Mouse (Mus musculus): ENCODE measurements around the gene Nckap1l. TPM values are rescaled to one million over a fixed set of nuclear protein-coding genes. Genes with fewer than 3 reads are reported as not detected.

Gene Nckap1l
- polyA plus RNA-seq, 1 experiment from 2014 or later = 1.7 TPM

GRCm38 (mm10) chr15:103513621-103514031, 60.0 kb downstream of the Nckap1l start:
- Histone ChIP-seq H3K4me2 (ENCODE audit: low read length) (peak overlapping the region; percentile 75), H3K4me1 (replicated peaks; ENCODE audit: control insufficient read depth, insufficient read depth, low read length) (peaks cover 48% of the 10 kb centered on the region), H3K27ac (ENCODE audit: low read length) (peak overlapping the region; percentile 92), H3K9me3 (ENCODE audit: control insufficient read depth, low read length) (no peaks in the 10 kb centered on the region), H3K9ac (replicated peaks; ENCODE audit: low read depth, low read length) (peak overlapping the region; percentile 23; the same call in 1 of the 2 replicates), H3K4me3 (replicated peaks; ENCODE audit: low read length) (peak overlapping the region; percentile 50), H3K27me3 (replicated peaks; ENCODE audit: control insufficient read depth, insufficient read depth, low read length) (no peaks in the 10 kb centered on the region), H3K36me3 (ENCODE audit: control insufficient read depth, insufficient read depth) (no peaks in the 10 kb centered on the region)
- 6% methylated on average over 7 of the region's 7 CpGs for WGBS
- ATAC-seq = peak; percentile 14

DNA sequence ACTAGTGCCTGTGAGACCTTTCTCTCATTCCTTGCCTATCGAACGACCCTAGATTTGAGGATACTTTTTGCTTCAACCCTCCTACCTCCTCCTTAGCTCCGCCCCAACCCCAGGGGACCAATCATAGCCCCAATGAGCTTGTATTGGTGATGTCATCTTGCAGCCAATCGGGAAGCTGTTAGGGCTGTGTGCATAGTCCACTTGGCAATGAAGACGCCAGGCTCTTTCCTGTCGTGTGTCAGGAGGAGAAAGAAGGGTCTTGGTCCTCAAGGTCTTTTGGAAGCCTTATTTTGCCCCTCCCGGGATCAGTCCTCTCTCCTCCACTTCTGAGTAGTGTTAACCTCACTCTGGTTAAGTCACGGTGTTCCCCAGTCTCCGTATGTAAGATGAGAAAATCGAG, 60.5 kb downstream of the Nckap1l start:
- Histone ChIP-seq H3K4me2 (ENCODE audit: low read length) (peak overlapping the region; percentile 75), H3K27me3 (replicated peaks; ENCODE audit: control insufficient read depth, insufficient read depth, low read length) (no peaks in the 10 kb centered on the region), H3K4me1 (replicated peaks; ENCODE audit: control insufficient read depth, insufficient read depth, low read length) (peaks cover 48% of the 10 kb centered on the region), H3K9ac (replicated peaks; ENCODE audit: low read depth, low read length) (peak overlapping the region; percentile 66), H3K9me3 (ENCODE audit: control insufficient read depth, low read length) (no peaks in the 10 kb centered on the region), H3K27ac (ENCODE audit: low read length) (peak overlapping the region; percentile 92), H3K4me3 (replicated peaks; ENCODE audit: low read length) (peak overlapping the region; percentile 50), H3K36me3 (ENCODE audit: control insufficient read depth, insufficient read depth) (no peaks in the 10 kb centered on the region)
- peak; percentile 93 for ATAC-seq
- 2% methylated on average over 10 of the region's 10 CpGs for WGBS

- Histone ChIP-seq H3K9me3 (ENCODE audit: control insufficient read depth, low read length) (no peaks in the 10 kb centered on the region), H3K9ac (replicated peaks; ENCODE audit: low read depth, low read length) (peak overlapping the region; percentile 60), H3K4me1 (replicated peaks; ENCODE audit: control insufficient read depth, insufficient read depth, low read length) (peaks cover 56% of the 10 kb centered on the region), H3K4me2 (ENCODE audit: low read length) (peak overlapping the region; percentile 75), H3K27ac (ENCODE audit: low read length) (peak overlapping the region; percentile 92), H3K4me3 (replicated peaks; ENCODE audit: low read length) (peak overlapping the region; percentile 50), H3K27me3 (replicated peaks; ENCODE audit: control insufficient read depth, insufficient read depth, low read length) (no peaks in the 10 kb centered on the region), H3K36me3 (ENCODE audit: control insufficient read depth, insufficient read depth) (no peaks in the 10 kb centered on the region)
- 21% methylated on average over 3 of the region's 3 CpGs for WGBS
- ATAC-seq = no peak
Observed at GRCm38 (mm10) chr15:103514914-103515313, 61.3 kb downstream of the Nckap1l start.

DNA sequence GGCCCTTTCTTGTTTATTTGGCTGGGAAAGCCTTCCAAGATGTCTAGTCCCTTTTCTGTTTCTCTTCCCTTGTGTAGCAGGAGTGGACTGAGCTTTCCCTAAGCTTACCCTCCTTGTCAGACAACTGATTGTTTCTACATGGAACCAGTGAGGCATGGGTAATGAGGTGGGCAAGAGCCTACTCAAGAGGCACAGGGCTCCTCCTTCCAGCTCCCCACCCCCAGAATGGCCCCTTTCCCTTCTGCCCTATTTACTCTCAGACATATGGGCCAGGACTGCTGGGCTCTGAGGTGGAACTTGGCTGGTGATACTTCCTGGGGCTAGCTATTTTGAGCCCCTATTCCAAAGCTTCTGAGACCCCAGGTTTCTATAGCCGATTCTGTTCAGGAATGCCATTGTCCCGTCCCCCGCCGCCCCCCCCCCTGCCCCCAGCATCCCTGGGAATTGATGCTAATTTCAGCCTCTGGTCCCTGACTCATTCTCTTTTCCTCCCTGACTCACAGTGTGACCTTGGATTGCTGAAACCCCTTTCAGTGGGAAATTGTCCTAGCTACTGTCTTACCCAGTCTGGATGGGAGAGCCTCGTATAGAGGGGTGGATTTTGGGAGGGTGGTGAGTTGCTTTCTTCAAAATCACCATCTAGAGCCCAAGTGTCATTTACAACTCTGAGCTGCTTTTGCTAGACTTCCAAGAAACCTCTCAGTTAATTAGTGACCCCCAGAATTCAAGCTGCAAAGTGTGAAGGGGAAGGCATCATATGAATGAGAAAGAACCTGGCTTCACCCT, 65.2 kb downstream of the Nckap1l start:
- Histone ChIP-seq H3K4me2 (ENCODE audit: low read length) (peak overlapping the region; percentile 31), H3K9me3 (ENCODE audit: control insufficient read depth, low read length) (no peaks in the 10 kb centered on the region), H3K36me3 (ENCODE audit: control insufficient read depth, insufficient read depth) (peaks cover 8% of the 10 kb centered on the region; the same call in 1 of the 2 replicates), H3K4me1 (replicated peaks; ENCODE audit: control insufficient read depth, insufficient read depth, low read length) (peaks cover 71% of the 10 kb centered on the region), H3K27me3 (replicated peaks; ENCODE audit: control insufficient read depth, insufficient read depth, low read length) (no peaks in the 10 kb centered on the region), H3K27ac (ENCODE audit: low read length) (peak overlapping the region; percentile 87), H3K4me3 (replicated peaks; ENCODE audit: low read length) (no peak overlapping the region), H3K9ac (replicated peaks; ENCODE audit: low read depth, low read length) (peak overlapping the region; percentile 44; the same call in 1 of the 2 replicates)
- WGBS = under 1% methylated on average over 5 of the region's 5 CpGs
- peak; percentile 77 for ATAC-seq

- ATAC-seq = peak; percentile 29
- Histone ChIP-seq H3K4me2 (ENCODE audit: low read length) (peak overlapping the region; percentile 31), H3K9me3 (ENCODE audit: control insufficient read depth, low read length) (no peaks in the 10 kb centered on the region), H3K4me3 (replicated peaks; ENCODE audit: low read length) (no peak overlapping the region), H3K36me3 (ENCODE audit: control insufficient read depth, insufficient read depth) (peaks cover 14% of the 10 kb centered on the region), H3K27me3 (replicated peaks; ENCODE audit: control insufficient read depth, insufficient read depth, low read length) (no peaks in the 10 kb centered on the region), H3K4me1 (replicated peaks; ENCODE audit: control insufficient read depth, insufficient read depth, low read length) (peaks cover 65% of the 10 kb centered on the region), H3K9ac (replicated peaks; ENCODE audit: low read depth, low read length) (peak overlapping the region; percentile 44; the same call in 1 of the 2 replicates), H3K27ac (ENCODE audit: low read length) (peak overlapping the region; percentile 87)
- WGBS = 5% methylated on average over 4 of the region's 4 CpGs
Observed at GRCm38 (mm10) chr15:103519386-103520378, 66.1 kb downstream of the Nckap1l start.

GRCm38 (mm10) chr15:103522458-103523099, 69.0 kb downstream of the Nckap1l start:
- 64% methylated on average over 3 of the region's 3 CpGs for WGBS
- peaks cover 23% of the 10 kb centered on the region for H3K36me3 ChIP-seq (ENCODE audit: control insufficient read depth, insufficient read depth)
- no peak for ATAC-seq

DNA sequence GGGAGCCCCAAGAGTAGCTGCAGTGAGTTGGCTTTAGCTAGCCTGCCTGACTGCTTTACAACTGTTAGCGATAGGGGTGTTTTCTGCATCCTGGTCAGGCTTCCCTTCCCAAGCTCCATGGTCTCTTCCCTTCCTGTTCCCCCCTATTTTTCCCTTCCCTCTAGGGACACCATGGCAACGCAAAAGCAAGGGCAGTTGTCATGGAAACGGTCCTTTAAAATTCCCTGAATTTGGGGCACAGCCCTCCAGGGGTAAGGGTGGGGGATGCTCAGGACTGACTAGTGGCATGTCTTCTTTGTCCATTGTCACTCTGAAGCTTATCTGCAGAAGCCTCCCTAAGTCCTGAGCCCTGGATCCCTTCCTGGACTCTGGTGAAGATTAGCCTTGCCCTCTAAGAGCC, 69.6 kb downstream of the Nckap1l start:
- no peak for ATAC-seq
- H3K9ac ChIP-seq (replicated peaks; ENCODE audit: low read depth, low read length) = no peak overlapping the region
- peaks cover 23% of the 10 kb centered on the region for H3K36me3 ChIP-seq (ENCODE audit: control insufficient read depth, insufficient read depth)
- WGBS = 36% methylated on average over 3 of the region's 3 CpGs
- H3K4me1 ChIP-seq (replicated peaks; ENCODE audit: control insufficient read depth, insufficient read depth, low read length) = peaks cover 39% of the 10 kb centered on the region
- H3K4me3 ChIP-seq (replicated peaks; ENCODE audit: low read length) = no peak overlapping the region
- H3K27me3 ChIP-seq (replicated peaks; ENCODE audit: control insufficient read depth, insufficient read depth, low read length) = no peaks in the 10 kb centered on the region
- no peaks in the 10 kb centered on the region for H3K9me3 ChIP-seq (ENCODE audit: control insufficient read depth, low read length)
- H3K4me2 ChIP-seq (ENCODE audit: low read length) = no peak overlapping the region
- no peak overlapping the region for H3K27ac ChIP-seq (ENCODE audit: low read length)

More at GRCm38 (mm10) chr15:103522458-103523099, 69.0 kb downstream of the Nckap1l start:
- Histone ChIP-seq H3K9ac (replicated peaks; ENCODE audit: low read depth, low read length) (no peak overlapping the region), H3K9me3 (ENCODE audit: control insufficient read depth, low read length) (no peaks in the 10 kb centered on the region), H3K4me3 (replicated peaks; ENCODE audit: low read length) (no peak overlapping the region), H3K4me1 (replicated peaks; ENCODE audit: control insufficient read depth, insufficient read depth, low read length) (peaks cover 41% of the 10 kb centered on the region), H3K27me3 (replicated peaks; ENCODE audit: control insufficient read depth, insufficient read depth, low read length) (no peaks in the 10 kb centered on the region), H3K4me2 (ENCODE audit: low read length) (no peak overlapping the region), H3K27ac (ENCODE audit: low read length) (peak overlapping the region; percentile 50)

GRCm38 (mm10) chr15:103530372-103530771, 76.8 kb downstream of the Nckap1l start:
- 3% methylated on average over 5 of the region's 5 CpGs for WGBS
- peaks cover 7% of the 10 kb centered on the region for H3K36me3 ChIP-seq (ENCODE audit: control insufficient read depth, insufficient read depth)
- H3K9ac ChIP-seq (replicated peaks; ENCODE audit: low read depth, low read length) = no peak overlapping the region
- H3K4me1 ChIP-seq (replicated peaks; ENCODE audit: control insufficient read depth, insufficient read depth, low read length) = no peaks in the 10 kb centered on the region
- no peak overlapping the region for H3K4me2 ChIP-seq (ENCODE audit: low read length)
- peak; percentile 82 for ATAC-seq
- no peak overlapping the region for H3K4me3 ChIP-seq (replicated peaks; ENCODE audit: low read length)
- H3K27me3 ChIP-seq (replicated peaks; ENCODE audit: control insufficient read depth, insufficient read depth, low read length) = no peaks in the 10 kb centered on the region
- no peak overlapping the region; the same call in 1 of the 2 replicates for H3K27ac ChIP-seq (ENCODE audit: low read length)
- H3K9me3 ChIP-seq (ENCODE audit: control insufficient read depth, low read length) = no peaks in the 10 kb centered on the region

Measured in forebrain, embryonic 16.5 days (tissue).